ENCODE assay signal across 14 mouse cellular contexts in the genomic region with DNA sequence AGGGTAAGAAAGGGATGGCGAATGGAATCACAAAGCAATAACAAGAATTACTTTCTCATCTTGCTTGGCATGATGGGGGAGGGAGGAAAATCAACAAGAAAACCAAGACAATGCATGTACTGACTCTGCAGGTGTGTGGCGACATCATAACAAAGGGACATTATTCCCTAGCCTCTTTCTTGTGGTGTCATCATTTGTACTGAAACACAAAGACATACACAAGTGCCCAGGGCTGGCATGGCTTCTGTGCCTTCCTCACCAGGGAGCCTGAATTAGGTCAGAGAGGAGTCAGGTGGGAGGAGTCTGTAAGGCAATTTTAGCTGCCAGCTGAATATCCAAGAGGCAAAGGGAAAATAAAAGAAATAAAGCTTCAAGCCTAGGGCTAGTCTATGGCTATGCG.
A peak's percentile ranks its signal among the peaks of the same experiment; 100 is the strongest.
DNase-seq lines count a peak whose midpoint lies in the region; ATAC-seq lines count a peak whose summit lies in the region.
"Had no signal": no experiment of that assay in that cellular context is flagged by ENCODE, and none has a peak within 500 bp of the region (broad histone marks: within the 10 kb centered on the region; RNA-seq: fewer than 3 reads in every experiment).

No protein-coding gene starts in this region.

- DNase-seq in frontal cortex, postnatal 36 days (ENCODE audit: low spot score in 2 of 2): no peak
- no peak for DNase-seq in midbrain, embryonic 11.5 days (ENCODE audit: low spot score, missing footprints)
- DNase-seq in embryo, embryonic 11 days: peak; percentile 3
- peak; percentile 59 for DNase-seq in retina, postnatal 1 day
- DNase-seq: kidney, postnatal 14 days; liver, postnatal 0 days had no signal

- peak; percentile 80 for ATAC-seq in frontal cortex, adult (ENCODE audit: low TSS enrichment)
- ATAC-seq in midbrain, embryonic 13.5 days: 0 out of 2 replicates have a peak, but pooled peaks have one; percentile 37
- no peak for ATAC-seq in midbrain, embryonic 11.5 days (ENCODE audit: low FRiP score)
- ATAC-seq in activated CD4-positive, CD25-positive, alpha-beta regulatory T cell, adult 4 months: no peak
- ATAC-seq: CD4-positive, CD25-positive, alpha-beta regulatory T cell, adult 4 months; liver, postnatal 0 days; Patski had no signal

- 58% methylated on average over 3 of the region's 3 CpGs for WGBS in midbrain, embryonic 13.5 days
- WGBS in midbrain, embryonic 11.5 days: 71% methylated on average over 3 of the region's 3 CpGs

- no peak overlapping the region for H3K4me3 ChIP-seq in midbrain, embryonic 13.5 days (replicated peaks)
- no peak overlapping the region for H3K4me3 ChIP-seq in midbrain, embryonic 11.5 days (ENCODE audit: low read depth, low read length)
- H3K4me3 ChIP-seq: erythroblast, embryonic 14.5 days; heart, embryonic 13.5 days; megakaryocyte, embryonic 14.5 days had no signal

- no peaks in the 10 kb centered on the region for H3K9me3 ChIP-seq in midbrain, embryonic 13.5 days
- H3K9me3 ChIP-seq in midbrain, embryonic 11.5 days (ENCODE audit: control insufficient read depth, low read length): no peaks in the 10 kb centered on the region
- H3K9me3 ChIP-seq: heart, embryonic 13.5 days; megakaryocyte, embryonic 14.5 days had no signal

- no peaks in the 10 kb centered on the region for H3K27me3 ChIP-seq in midbrain, embryonic 13.5 days
- H3K27me3 ChIP-seq in midbrain, embryonic 11.5 days (ENCODE audit: control insufficient read depth, insufficient read depth, low read length): no peaks in the 10 kb centered on the region
- H3K27me3 ChIP-seq: heart, embryonic 13.5 days; megakaryocyte, embryonic 14.5 days; Patski had no signal

- peaks cover 4% of the 10 kb centered on the region; the same call in 1 of the 2 replicates for H3K4me1 ChIP-seq in midbrain, embryonic 13.5 days (replicated peaks)
- H3K4me1 ChIP-seq in midbrain, embryonic 11.5 days (ENCODE audit: control insufficient read depth, insufficient read depth, low read length): no peaks in the 10 kb centered on the region
- H3K4me1 ChIP-seq: heart, embryonic 13.5 days; megakaryocyte, embryonic 14.5 days had no signal

- H3K27ac ChIP-seq in midbrain, embryonic 13.5 days: no peak overlapping the region
- no peak overlapping the region for H3K27ac ChIP-seq in midbrain, embryonic 11.5 days (ENCODE audit: low read depth, low read length)
- H3K27ac ChIP-seq: heart, embryonic 13.5 days had no signal

- H3K4me2 ChIP-seq in midbrain, embryonic 13.5 days (replicated peaks): no peak overlapping the region
- no peak overlapping the region for H3K4me2 ChIP-seq in midbrain, embryonic 11.5 days
- H3K4me2 ChIP-seq: heart, embryonic 13.5 days had no signal

- no peaks in the 10 kb centered on the region for H3K36me3 ChIP-seq in midbrain, embryonic 13.5 days
- H3K36me3 ChIP-seq in midbrain, embryonic 11.5 days (ENCODE audit: control insufficient read depth, insufficient read depth, low read length): no peaks in the 10 kb centered on the region
- H3K36me3 ChIP-seq: heart, embryonic 13.5 days had no signal

- H3K9ac ChIP-seq in midbrain, embryonic 13.5 days (replicated peaks): no peak overlapping the region
- no peak overlapping the region for H3K9ac ChIP-seq in midbrain, embryonic 11.5 days (ENCODE audit: low read length)
- H3K9ac ChIP-seq: heart, embryonic 13.5 days; liver, postnatal 0 days had no signal

Comparison
In these comparisons a context has a peak if more than half of its experiments do, and no peak if none do; other contexts are left out.
1. ATAC-seq: peak in frontal cortex, adult (single experiment) and midbrain, embryonic 13.5 days (single experiment); none in midbrain, embryonic 11.5 days (single experiment) and activated CD4-positive, CD25-positive, alpha-beta regulatory T cell, adult 4 months (single experiment).
2. DNase-seq: peak in embryo, embryonic 11 days (single experiment) and retina, postnatal 1 day (single experiment); none in frontal cortex, postnatal 36 days (0 of 2) and midbrain, embryonic 11.5 days (single experiment).